Mouse (Mus musculus): ENCODE results near the gene Bak1.
"Not testable (repeated sequence)": the region's sequence is repeated elsewhere in the genome, so short reads cannot be mapped to it uniquely, and the experiment has no call there.

The Bak1 gene

GRCm38 (mm10) chr17:26977354-26977753, 51.5 kb downstream of the Bak1 start:
- DNase-seq, result not testable (repeated sequence)

GRCm38 (mm10) chr17:26975415-26975814, 53.4 kb downstream of the Bak1 start:
- no peak for DNase-seq

GRCm38 (mm10) chr17:26974547-26974946, 54.3 kb downstream of the Bak1 start:
- DNase-seq, result no peak

GRCm38 (mm10) chr17:26972703-26973574, 55.9 kb downstream of the Bak1 start, which contains the start of gene Zbtb9:
Zbtb9 (plus strand) TSS chr17:26973167.
- DNase-seq, result peak; percentile 98

- DNase-seq, result peak; percentile 60
Observed at GRCm38 (mm10) chr17:26972107-26972506, 56.7 kb downstream of the Bak1 start.

- DNase-seq, result no peak
Observed at GRCm38 (mm10) chr17:26971247-26971905, 57.4 kb downstream of the Bak1 start.

GRCm38 (mm10) chr17:26970221-26970620, 58.6 kb downstream of the Bak1 start:
- no peak for DNase-seq
